13 mouse cellular contexts compared by ENCODE assay signal in the genomic region with DNA sequence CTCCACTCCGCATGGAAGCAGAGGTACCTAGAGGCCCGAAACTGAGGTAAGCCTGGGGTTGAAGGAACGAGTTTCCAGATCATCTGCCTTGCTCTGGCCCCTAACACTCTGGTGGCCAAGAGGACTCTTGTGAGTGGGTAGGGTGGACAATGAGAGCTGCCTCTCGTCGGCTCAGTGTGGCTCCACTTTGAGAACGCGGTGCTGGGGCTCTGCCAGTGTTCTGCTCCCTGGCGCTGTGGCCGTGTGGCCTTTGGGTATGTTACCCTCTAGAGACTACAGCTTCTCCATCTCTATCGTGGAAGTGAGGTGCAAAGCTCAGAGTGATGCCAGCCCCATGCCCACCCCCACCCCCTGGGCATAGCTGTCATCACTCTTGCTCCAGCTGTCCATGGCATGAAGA. TPM values are rescaled to one million over a fixed set of nuclear protein-coding genes. Genes with fewer than 3 reads are reported as not detected.
DNase-seq lines count a peak whose midpoint lies in the region; ATAC-seq and TF ChIP-seq lines count a peak whose summit lies in the region.
"Had no signal": no experiment of that assay in that cellular context is flagged by ENCODE, and none has a peak within 500 bp of the region (broad histone marks: within the 10 kb centered on the region; RNA-seq: fewer than 3 reads in every experiment).

No protein-coding gene starts in this region.

- H3K36me3 ChIP-seq in heart, embryonic 10.5 days: no peaks in the 10 kb centered on the region
- H3K36me3 ChIP-seq in liver, postnatal 0 days (replicated peaks; ENCODE audit: insufficient read depth, low read length): no peaks in the 10 kb centered on the region
- no peaks in the 10 kb centered on the region for H3K36me3 ChIP-seq in liver, embryonic 12.5 days
- H3K36me3 ChIP-seq in E14TG2a.4 (ENCODE audit: insufficient read depth, low read length): no peaks in the 10 kb centered on the region
- H3K36me3 ChIP-seq: intestine, embryonic 15.5 days had no signal

- 0 out of 2 replicates have a peak, but pooled peaks have one; percentile 13 for ATAC-seq in liver, postnatal 0 days
- no peak for ATAC-seq in liver, embryonic 12.5 days
- ATAC-seq in granulocyte monocyte progenitor cell, adult 5-6 weeks (replicated peaks; ENCODE audit: poor library complexity, severe bottlenecking): peak; percentile 6
- ATAC-seq: forebrain, embryonic 14.5 days had no signal

- H3K4me2 ChIP-seq in liver, postnatal 0 days (ENCODE audit: low read depth, low read length): no peak overlapping the region
- H3K4me2 ChIP-seq in liver, embryonic 12.5 days: no peak overlapping the region
- H3K4me2 ChIP-seq: intestine, embryonic 15.5 days had no signal

- H3K4me3 ChIP-seq in heart, embryonic 10.5 days: no peak overlapping the region
- H3K4me3 ChIP-seq in liver, postnatal 0 days (ENCODE audit: low read depth, low read length): no peak overlapping the region
- H3K4me3 ChIP-seq in liver, embryonic 12.5 days: no peak overlapping the region
- H3K4me3 ChIP-seq in E14TG2a.4 (replicated peaks; ENCODE audit: low read length): 0 out of 2 replicates have a peak overlapping the region, but pooled peaks have one; percentile 7
- H3K4me3 ChIP-seq: intestine, embryonic 15.5 days had no signal

- H3K27me3 ChIP-seq in heart, embryonic 10.5 days (ENCODE audit: insufficient read depth, poor library complexity, severe bottlenecking): no peaks in the 10 kb centered on the region; the same call in 1 of the 2 replicates
- H3K27me3 ChIP-seq in liver, postnatal 0 days (ENCODE audit: insufficient read depth, low read length): no peaks in the 10 kb centered on the region
- H3K27me3 ChIP-seq in liver, embryonic 12.5 days (replicated peaks): peaks cover 20% of the 10 kb centered on the region
- peaks cover 20% of the 10 kb centered on the region for H3K27me3 ChIP-seq in E14TG2a.4 (ENCODE audit: insufficient read depth, low read length)
- H3K27me3 ChIP-seq: intestine, embryonic 15.5 days had no signal

- H3K4me1 ChIP-seq in heart, embryonic 10.5 days: peaks cover 38% of the 10 kb centered on the region
- H3K4me1 ChIP-seq in liver, postnatal 0 days (ENCODE audit: insufficient read depth): no peaks in the 10 kb centered on the region
- peaks cover 34% of the 10 kb centered on the region for H3K4me1 ChIP-seq in liver, embryonic 12.5 days
- peaks cover 40% of the 10 kb centered on the region for H3K4me1 ChIP-seq in E14TG2a.4 (replicated peaks; ENCODE audit: low read depth, low read length)

- H3K27ac ChIP-seq in heart, embryonic 10.5 days: 0 out of 2 replicates have a peak overlapping the region, but pooled peaks have one; percentile 17
- H3K27ac ChIP-seq in liver, postnatal 0 days (ENCODE audit: low read depth): no peak overlapping the region
- H3K27ac ChIP-seq in liver, embryonic 12.5 days: no peak overlapping the region
- H3K27ac ChIP-seq: intestine, embryonic 15.5 days had no signal

- H3K9ac ChIP-seq in liver, postnatal 0 days (replicated peaks): no peak overlapping the region
- no peak overlapping the region for H3K9ac ChIP-seq in liver, embryonic 12.5 days
- H3K9ac ChIP-seq: intestine, embryonic 15.5 days had no signal

- no peaks in the 10 kb centered on the region for H3K9me3 ChIP-seq in heart, embryonic 10.5 days
- H3K9me3 ChIP-seq in liver, postnatal 0 days (ENCODE audit: low read length): no peaks in the 10 kb centered on the region
- H3K9me3 ChIP-seq in liver, embryonic 12.5 days (replicated peaks): no peaks in the 10 kb centered on the region
- H3K9me3 ChIP-seq in E14TG2a.4 (ENCODE audit: low read length): no peaks in the 10 kb centered on the region
- H3K9me3 ChIP-seq: intestine, embryonic 15.5 days had no signal

- no peak for TF ChIP-seq EP300 in liver, postnatal 0 days (IDR thresholded peaks at IDR 0.05; ENCODE audit: low read depth)

- no peak for DNase-seq in heart, embryonic 10.5 days (ENCODE audit: low spot score)
- no peak for DNase-seq in heart, postnatal 10 days
- no peak for DNase-seq in liver, postnatal 0 days
- DNase-seq in spleen, adult 12 weeks (ENCODE audit: low spot score): no peak
- no peak for DNase-seq in yolk sac, embryonic 10.5 days (ENCODE audit: low spot score)
- DNase-seq: cerebellum, postnatal 36 days; right cerebral cortex, postnatal 25 days had no signal

- WGBS in heart, embryonic 10.5 days: 77% methylated on average over 10 of the region's 10 CpGs
- 54% methylated on average over 10 of the region's 10 CpGs for WGBS in liver, postnatal 0 days (ENCODE audit: insufficient replicate concordance)
- WGBS in liver, embryonic 12.5 days (ENCODE audit: insufficient replicate concordance): 55% methylated on average over 10 of the region's 10 CpGs

- TF ChIP-seq CTCF in liver, postnatal 0 days (IDR thresholded peaks at IDR 0.05; ENCODE audit: low read depth): no peak
- no peak for TF ChIP-seq CTCF in E14TG2a.4 (conservative IDR thresholded peaks at IDR 0.05; ENCODE audit: low read length)

- intact Hi-C loops in heart, postnatal 10 days (cut with DNase I): no loop called here

RNA-seq across cellular contexts. Expression of gene Plekhg5, which starts 0.4 kb away (rescaled TPM):
- 10.1 and 10.2 TPM in 2 replicates for polyA plus RNA-seq in heart, embryonic 10.5 days (2016; fragmentation: Nextera tagmentation; extraction: Ambion mirVana)
- total RNA-seq in heart, postnatal 10 days (2021): 10 to 100 TPM; 33.5 to 35.8 TPM
- 1.8 and 2.1 TPM in 2 replicates for polyA plus RNA-seq in liver, postnatal 0 days (2015; fragmentation: Nextera tagmentation; extraction: Ambion mirVana)
- polyA plus RNA-seq in liver, embryonic 12.5 days (2016; fragmentation: Nextera tagmentation; extraction: Ambion mirVana): 7.7 and 8.4 TPM in 2 replicates
- 0.34 and 7.6 TPM in 2 replicates for total RNA-seq in granulocyte monocyte progenitor cell, adult 5-6 weeks (2014; fragmentation: Nextera tagmentation)
- 1.8 and 2.2 TPM in 2 replicates for total RNA-seq in granulocyte monocyte progenitor cell, adult 5-6 weeks (2017)

RNA-seq across cellular contexts. Expression of gene Nol9, which starts 33.5 kb away (rescaled TPM):
- 26.5 and 36.9 TPM in 2 replicates for polyA plus RNA-seq in heart, embryonic 10.5 days (2016; fragmentation: Nextera tagmentation; extraction: Ambion mirVana)
- total RNA-seq in heart, postnatal 10 days (2021): 10 to 100 TPM; 11.3 to 13.5 TPM
- polyA plus RNA-seq in liver, postnatal 0 days (2015; fragmentation: Nextera tagmentation; extraction: Ambion mirVana): 8.0 and 8.5 TPM in 2 replicates
- polyA plus RNA-seq in liver, embryonic 12.5 days (2016; fragmentation: Nextera tagmentation; extraction: Ambion mirVana): 42.3 and 44.0 TPM in 2 replicates
- total RNA-seq in granulocyte monocyte progenitor cell, adult 5-6 weeks (2014; fragmentation: Nextera tagmentation): 33.7 and 36.5 TPM in 2 replicates
- 30.7 and 40.0 TPM in 2 replicates for total RNA-seq in granulocyte monocyte progenitor cell, adult 5-6 weeks (2017)

RNA-seq across cellular contexts. Expression of gene Tas1r1, which starts 34.3 kb away (rescaled TPM):
- 0.11 and 0.19 TPM in 2 replicates for polyA plus RNA-seq in heart, embryonic 10.5 days (2016; fragmentation: Nextera tagmentation; extraction: Ambion mirVana)
- total RNA-seq in heart, postnatal 10 days (2021): under 1 TPM; 0.10 to 0.17 TPM
- 0.07 TPM in 2 replicates for polyA plus RNA-seq in liver, postnatal 0 days (2015; fragmentation: Nextera tagmentation; extraction: Ambion mirVana)
- polyA plus RNA-seq in liver, embryonic 12.5 days (2016; fragmentation: Nextera tagmentation; extraction: Ambion mirVana): 0.12 and 0.19 TPM in 2 replicates
- total RNA-seq in granulocyte monocyte progenitor cell, adult 5-6 weeks (2014; fragmentation: Nextera tagmentation): 1.6 and 3.2 TPM in 2 replicates
- total RNA-seq in granulocyte monocyte progenitor cell, adult 5-6 weeks (2017): 1.0 and 2.6 TPM in 2 replicates
- total RNA-seq: monocyte, adult 5-6 weeks had no signal

RNA-seq across cellular contexts. Expression of gene Tnfrsf25, which starts 43.1 kb away (rescaled TPM):
- 0.90 and 1.3 TPM in 2 replicates for polyA plus RNA-seq in heart, embryonic 10.5 days (2016; fragmentation: Nextera tagmentation; extraction: Ambion mirVana)
- 1 to 10 TPM; 1.9 TPM for total RNA-seq in heart, postnatal 10 days (2021)
- 0.15 TPM in 1 of 2 replicates, not detected in the other for polyA plus RNA-seq in liver, postnatal 0 days (2015; fragmentation: Nextera tagmentation; extraction: Ambion mirVana)
- 0.74 and 0.87 TPM in 2 replicates for polyA plus RNA-seq in liver, embryonic 12.5 days (2016; fragmentation: Nextera tagmentation; extraction: Ambion mirVana)
- total RNA-seq in granulocyte monocyte progenitor cell, adult 5-6 weeks (2014; fragmentation: Nextera tagmentation): not detected in 2 replicates
- 1.6 TPM in 1 of 2 replicates, not detected in the other for total RNA-seq in granulocyte monocyte progenitor cell, adult 5-6 weeks (2017)
- total RNA-seq: monocyte, adult 5-6 weeks had no signal

RNA-seq across cellular contexts. Expression of gene Zbtb48, which starts 45.2 kb away (rescaled TPM):
- 16.6 and 21.0 TPM in 2 replicates for polyA plus RNA-seq in heart, embryonic 10.5 days (2016; fragmentation: Nextera tagmentation; extraction: Ambion mirVana)
- 1 to 10 TPM; 4.9 to 5.2 TPM for total RNA-seq in heart, postnatal 10 days (2021)
- 7.4 and 8.5 TPM in 2 replicates for polyA plus RNA-seq in liver, postnatal 0 days (2015; fragmentation: Nextera tagmentation; extraction: Ambion mirVana)
- 11.4 and 12.2 TPM in 2 replicates for polyA plus RNA-seq in liver, embryonic 12.5 days (2016; fragmentation: Nextera tagmentation; extraction: Ambion mirVana)
- total RNA-seq in granulocyte monocyte progenitor cell, adult 5-6 weeks (2014; fragmentation: Nextera tagmentation): 9.2 and 15.7 TPM in 2 replicates
- total RNA-seq in granulocyte monocyte progenitor cell, adult 5-6 weeks (2017): 5.2 and 10.3 TPM in 2 replicates
